Mouse (Mus musculus): ENCODE results near the gene Gm10375.
"Not testable (repeated sequence)": the region's sequence is repeated elsewhere in the genome, so short reads cannot be mapped to it uniquely, and the experiment has no call there.

Gm10375 gene

GRCm38 (mm10) chr14:43607913-43608312 is at the start of gene Gm10375:
TSS of gene Gm10375 (minus strand) at chr14:43608013.
- DNase-seq (ENCODE audit: low read depth, low spot score) = not testable (repeated sequence)

DNA sequence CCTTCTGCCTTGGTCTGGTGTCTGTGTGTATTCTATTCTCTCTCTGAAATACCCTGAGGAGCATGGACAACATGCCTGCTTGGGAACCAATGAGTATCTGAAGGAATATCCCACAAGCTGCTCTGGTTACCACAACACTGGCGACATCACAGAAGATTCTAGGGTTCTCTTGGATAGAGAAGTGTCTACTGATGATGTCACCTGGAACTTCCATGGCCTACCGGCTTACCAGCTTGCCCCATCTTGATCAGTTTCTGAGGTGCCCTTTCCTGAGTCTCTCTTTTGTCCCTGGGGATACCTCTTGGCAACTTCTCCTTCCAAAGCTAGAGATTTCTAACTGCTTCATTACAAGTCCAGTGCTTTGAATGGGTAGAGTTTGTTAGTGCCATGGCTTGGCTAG is 28.8 kb downstream of the Gm10375 start, which contains the start of gene Gm17654:
Gene Gm17654 (minus strand): TSS at position 101 of the 400 bp plus-strand sequence.
- not testable (repeated sequence) for DNase-seq (ENCODE audit: low read depth, low spot score)

- DNase-seq (ENCODE audit: low read depth, low spot score) = not testable (repeated sequence)
Observed at GRCm38 (mm10) chr14:43577969-43578368, 29.8 kb downstream of the Gm10375 start.
